Mouse (Mus musculus): ENCODE data around the gene Gm7879. TPM values are rescaled to one million over a fixed set of nuclear protein-coding genes. Genes with fewer than 3 reads are reported as not detected.

Gm7879 gene
- total and polyA plus RNA-seq, 2 experiments = 0.28 TPM; not detected in 1

GRCm38 (mm10) chr5:43904685-43905084 lies 8.3 kb upstream of the Gm7879 start:
- TF ChIP-seq CTCF (IDR thresholded peaks at IDR 0.05; ENCODE audit: low read depth, low read length) = no peak
- TF ChIP-seq POLR2A (IDR thresholded peaks at IDR 0.05; ENCODE audit: extremely low read depth, insufficient read depth, low read length) = no peak
- DNase-seq (ENCODE audit: extremely low read depth, low read depth, low spot score) = peak; percentile 93
- H3K79me2 ChIP-seq (ENCODE audit: control insufficient read depth, insufficient read depth, low read length) = no peaks in the 10 kb centered on the region
- WGBS = 27% methylated on average over 3 of the region's 3 CpGs
- no peak overlapping the region for H3K4me3 ChIP-seq (ENCODE audit: insufficient read depth, low read depth, low read length)
- peaks cover 5% of the 10 kb centered on the region for H3K4me1 ChIP-seq (ENCODE audit: control insufficient read depth, insufficient read depth, low read length)
- H3K27me3 ChIP-seq (ENCODE audit: control insufficient read depth, insufficient read depth, low read length) = no peaks in the 10 kb centered on the region
- H3K36me3 ChIP-seq (ENCODE audit: control insufficient read depth, insufficient read depth, low read length) = peaks cover 7% of the 10 kb centered on the region
- no peak overlapping the region for H3K9ac ChIP-seq (ENCODE audit: low read depth, low read length)
- 0 out of 2 replicates have a peak overlapping the region, but pooled peaks have one; percentile 8 for H3K27ac ChIP-seq (replicated peaks; ENCODE audit: insufficient read depth, low read depth, low read length)

- 61% methylated on average over 9 of the region's 9 CpGs for WGBS
- Histone ChIP-seq H3K27ac (replicated peaks; ENCODE audit: insufficient read depth, low read depth, low read length) (no peak overlapping the region), H3K4me3 (ENCODE audit: insufficient read depth, low read depth, low read length) (no peak overlapping the region), H3K9ac (ENCODE audit: low read depth, low read length) (no peak overlapping the region), H3K36me3 (ENCODE audit: control insufficient read depth, insufficient read depth, low read length) (peaks cover 2% of the 10 kb centered on the region; the same call in 1 of the 2 replicates), H3K79me2 (ENCODE audit: control insufficient read depth, insufficient read depth, low read length) (no peaks in the 10 kb centered on the region), H3K27me3 (ENCODE audit: control insufficient read depth, insufficient read depth, low read length) (no peaks in the 10 kb centered on the region), H3K4me1 (ENCODE audit: control insufficient read depth, insufficient read depth, low read length) (peaks cover 5% of the 10 kb centered on the region)
- DNase-seq (ENCODE audit: extremely low read depth, low read depth, low spot score) = no peak
- TF ChIP-seq CTCF (IDR thresholded peaks at IDR 0.05; ENCODE audit: low read depth, low read length) (no peak), POLR2A (IDR thresholded peaks at IDR 0.05; ENCODE audit: extremely low read depth, insufficient read depth, low read length) (no peak)
Observed at GRCm38 (mm10) chr5:43909213-43909612, 3.7 kb upstream of the Gm7879 start.

- H3K4me3 ChIP-seq (ENCODE audit: insufficient read depth, low read depth, low read length) = no peak overlapping the region
- DNase-seq (ENCODE audit: extremely low read depth, low read depth, low spot score) = peak; percentile 60
- H3K27ac ChIP-seq (replicated peaks; ENCODE audit: insufficient read depth, low read depth, low read length) = no peak overlapping the region
- no peak overlapping the region for H3K9ac ChIP-seq (ENCODE audit: low read depth, low read length)
- TF ChIP-seq CTCF (IDR thresholded peaks at IDR 0.05; ENCODE audit: low read depth, low read length) (no peak), POLR2A (IDR thresholded peaks at IDR 0.05; ENCODE audit: extremely low read depth, insufficient read depth, low read length) (no peak)
- no peaks in the 10 kb centered on the region for H3K79me2 ChIP-seq (ENCODE audit: control insufficient read depth, insufficient read depth, low read length)
- no peaks in the 10 kb centered on the region for H3K27me3 ChIP-seq (ENCODE audit: control insufficient read depth, insufficient read depth, low read length)
- peaks cover under 1% of the 10 kb centered on the region; the same call in 1 of the 2 replicates for H3K4me1 ChIP-seq (ENCODE audit: control insufficient read depth, insufficient read depth, low read length)
- 72% methylated on average over 6 of the region's 6 CpGs for WGBS
- H3K36me3 ChIP-seq (ENCODE audit: control insufficient read depth, insufficient read depth, low read length) = peaks cover 2% of the 10 kb centered on the region; the same call in 1 of the 2 replicates
Observed at GRCm38 (mm10) chr5:43910006-43910405, 2.9 kb upstream of the Gm7879 start.

GRCm38 (mm10) chr5:43915261-43915886 lies 2.4 kb downstream of the Gm7879 start:
- no peak overlapping the region for H3K9ac ChIP-seq (ENCODE audit: low read depth, low read length)
- H3K27me3 ChIP-seq (ENCODE audit: control insufficient read depth, insufficient read depth, low read length) = no peaks in the 10 kb centered on the region
- no peak overlapping the region for H3K4me3 ChIP-seq (ENCODE audit: insufficient read depth, low read depth, low read length)
- DNase-seq (ENCODE audit: extremely low read depth, low read depth, low spot score) = no peak
- no peak overlapping the region for H3K27ac ChIP-seq (replicated peaks; ENCODE audit: insufficient read depth, low read depth, low read length)
- no peaks in the 10 kb centered on the region for H3K79me2 ChIP-seq (ENCODE audit: control insufficient read depth, insufficient read depth, low read length)
- 82% methylated on average over 4 of the region's 4 CpGs for WGBS
- no peaks in the 10 kb centered on the region for H3K4me1 ChIP-seq (ENCODE audit: control insufficient read depth, insufficient read depth, low read length)
- H3K36me3 ChIP-seq (ENCODE audit: control insufficient read depth, insufficient read depth, low read length) = peaks cover 2% of the 10 kb centered on the region; the same call in 1 of the 2 replicates
- TF ChIP-seq POLR2A (IDR thresholded peaks at IDR 0.05; ENCODE audit: extremely low read depth, insufficient read depth, low read length) = no peak
- TF ChIP-seq CTCF (IDR thresholded peaks at IDR 0.05; ENCODE audit: low read depth, low read length) = no peak

- no peak overlapping the region for H3K9ac ChIP-seq (ENCODE audit: low read depth, low read length)
- no peak overlapping the region for H3K4me3 ChIP-seq (ENCODE audit: insufficient read depth, low read depth, low read length)
- H3K27ac ChIP-seq (replicated peaks; ENCODE audit: insufficient read depth, low read depth, low read length) = no peak overlapping the region
- 90% methylated on average over 11 of the region's 11 CpGs for WGBS
- no peaks in the 10 kb centered on the region for H3K27me3 ChIP-seq (ENCODE audit: control insufficient read depth, insufficient read depth, low read length)
- TF ChIP-seq POLR2A (IDR thresholded peaks at IDR 0.05; ENCODE audit: extremely low read depth, insufficient read depth, low read length) = no peak
- TF ChIP-seq CTCF (IDR thresholded peaks at IDR 0.05; ENCODE audit: low read depth, low read length) = no peak
- no peaks in the 10 kb centered on the region for H3K4me1 ChIP-seq (ENCODE audit: control insufficient read depth, insufficient read depth, low read length)
- no peaks in the 10 kb centered on the region for H3K36me3 ChIP-seq (ENCODE audit: control insufficient read depth, insufficient read depth, low read length)
- H3K79me2 ChIP-seq (ENCODE audit: control insufficient read depth, insufficient read depth, low read length) = no peaks in the 10 kb centered on the region
- DNase-seq (ENCODE audit: extremely low read depth, low read depth, low spot score) = no peak
Observed at GRCm38 (mm10) chr5:43921877-43922276, 8.9 kb downstream of the Gm7879 start.

- Histone ChIP-seq H3K36me3 (ENCODE audit: control insufficient read depth, insufficient read depth, low read length) (no peaks in the 10 kb centered on the region), H3K9ac (ENCODE audit: low read depth, low read length) (no peak overlapping the region), H3K27ac (replicated peaks; ENCODE audit: insufficient read depth, low read depth, low read length) (no peak overlapping the region), H3K27me3 (ENCODE audit: control insufficient read depth, insufficient read depth, low read length) (no peaks in the 10 kb centered on the region), H3K79me2 (ENCODE audit: control insufficient read depth, insufficient read depth, low read length) (no peaks in the 10 kb centered on the region), H3K4me3 (ENCODE audit: insufficient read depth, low read depth, low read length) (no peak overlapping the region), H3K4me1 (ENCODE audit: control insufficient read depth, insufficient read depth, low read length) (no peaks in the 10 kb centered on the region)
- TF ChIP-seq CTCF (IDR thresholded peaks at IDR 0.05; ENCODE audit: low read depth, low read length) (peak; percentile 80), POLR2A (IDR thresholded peaks at IDR 0.05; ENCODE audit: extremely low read depth, insufficient read depth, low read length) (no peak)
- 32% methylated on average over 4 of the region's 4 CpGs for WGBS
- DNase-seq (ENCODE audit: extremely low read depth, low read depth, low spot score) = peak; percentile 45
Observed at GRCm38 (mm10) chr5:43923933-43924332, 11.0 kb downstream of the Gm7879 start.
